ENCODE assay signal across 8 mouse cellular contexts in the genomic region with DNA sequence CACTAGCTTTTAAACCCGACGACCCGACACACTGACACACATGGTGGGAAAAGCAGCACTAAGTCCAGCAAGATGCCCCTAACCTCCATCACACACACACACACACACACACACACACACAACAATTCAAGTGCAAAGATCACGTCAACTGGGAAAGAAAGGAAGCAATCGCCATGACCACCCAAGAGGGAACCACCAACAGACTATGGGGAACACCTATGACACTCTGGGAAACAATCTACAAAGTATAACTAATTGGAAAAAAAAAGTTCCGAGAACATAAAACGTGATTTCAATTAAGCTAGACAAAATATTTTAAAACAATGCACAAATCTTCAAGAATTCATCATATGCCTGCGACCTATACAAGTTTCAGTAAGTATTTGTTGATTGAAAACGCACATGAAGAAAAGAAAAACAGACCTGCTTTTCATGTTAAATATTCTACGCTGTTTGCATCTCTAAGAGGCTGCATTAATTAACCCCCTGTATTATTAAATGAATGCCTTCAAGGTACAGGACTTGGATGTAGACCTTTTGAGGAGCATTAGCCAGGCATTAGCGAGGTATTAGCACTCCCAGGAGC. TPM values are rescaled to one million over a fixed set of nuclear protein-coding genes. Genes with fewer than 3 reads are reported as not detected.
DNase-seq lines count a peak whose midpoint lies in the region; ATAC-seq lines count a peak whose summit lies in the region.

No protein-coding gene starts in this region.

- 46% methylated on average over 11 of the region's 11 CpGs for WGBS in heart, embryonic 16.5 days
- 33% methylated on average over 11 of the region's 11 CpGs for WGBS in hindbrain, embryonic 15.5 days
- WGBS in midbrain, embryonic 16.5 days, result 36% methylated on average over 11 of the region's 11 CpGs

- peak overlapping the region; percentile 99 for H3K4me2 ChIP-seq in heart, embryonic 16.5 days (ENCODE audit: low read depth, low read length)
- H3K4me2 ChIP-seq in hindbrain, embryonic 15.5 days, result peak overlapping the region; percentile 92
- peak overlapping the region; percentile 93 for H3K4me2 ChIP-seq in midbrain, embryonic 16.5 days (ENCODE audit: low read length)

- H3K4me1 ChIP-seq in heart, embryonic 16.5 days (ENCODE audit: control insufficient read depth, insufficient read depth, low read length), result peaks cover 4% of the 10 kb centered on the region; the same call in 1 of the 2 replicates
- H3K4me1 ChIP-seq in hindbrain, embryonic 15.5 days (replicated peaks), result peaks cover 10% of the 10 kb centered on the region
- H3K4me1 ChIP-seq in midbrain, embryonic 16.5 days (ENCODE audit: control insufficient read depth, insufficient read depth, low read length), result peaks cover 7% of the 10 kb centered on the region

- H3K4me3 ChIP-seq in heart, embryonic 16.5 days (ENCODE audit: low read length), result peak overlapping the region; percentile 90
- H3K4me3 ChIP-seq in hindbrain, embryonic 15.5 days, result peak overlapping the region; percentile 82
- peak overlapping the region; percentile 81 for H3K4me3 ChIP-seq in midbrain, embryonic 16.5 days (ENCODE audit: low read depth, low read length)

- ATAC-seq in heart, embryonic 16.5 days (replicated peaks; ENCODE audit: extremely low read depth, insufficient read depth, low FRiP score), result no peak
- ATAC-seq in hindbrain, embryonic 15.5 days (ENCODE audit: low FRiP score, low read depth), result no peak
- no peak for ATAC-seq in midbrain, embryonic 16.5 days

- H3K27ac ChIP-seq in heart, embryonic 16.5 days (ENCODE audit: low read length), result no peak overlapping the region
- no peak overlapping the region for H3K27ac ChIP-seq in hindbrain, embryonic 15.5 days (replicated peaks)
- no peak overlapping the region for H3K27ac ChIP-seq in midbrain, embryonic 16.5 days (ENCODE audit: low read length)

- DNase-seq in heart, adult 11 months, result no peak
- peak; percentile 27 for DNase-seq in c-Kit-negative CD71-positive TER-119-positive erythroid progenitor cells, embryonic 14.5 days (ENCODE audit: low read depth, low spot score)
- DNase-seq in thymus, postnatal 0 days (ENCODE audit: low spot score), result no peak
- no peak for DNase-seq in adrenal gland, adult 2 months
- no peak for DNase-seq in ovary, adult 18-20 months (ENCODE audit: low spot score)

- H3K9me3 ChIP-seq in heart, embryonic 16.5 days (replicated peaks; ENCODE audit: control insufficient read depth, low read length), result no peaks in the 10 kb centered on the region
- H3K9me3 ChIP-seq in hindbrain, embryonic 15.5 days, result no peaks in the 10 kb centered on the region
- H3K9me3 ChIP-seq in midbrain, embryonic 16.5 days (replicated peaks; ENCODE audit: control insufficient read depth, low read length, poor library complexity, severe bottlenecking), result no peaks in the 10 kb centered on the region

- peaks cover 14% of the 10 kb centered on the region; the same call in 1 of the 2 replicates for H3K27me3 ChIP-seq in heart, embryonic 16.5 days (ENCODE audit: control insufficient read depth, insufficient read depth, low read length)
- H3K27me3 ChIP-seq in hindbrain, embryonic 15.5 days, result peaks cover 9% of the 10 kb centered on the region
- H3K27me3 ChIP-seq in midbrain, embryonic 16.5 days (ENCODE audit: control insufficient read depth, insufficient read depth, low read depth, low read length), result 0 out of 2 replicates have a peak, but pooled peaks cover 2% of the 10 kb centered on the region

- peaks cover 9% of the 10 kb centered on the region for H3K36me3 ChIP-seq in heart, embryonic 16.5 days (ENCODE audit: control insufficient read depth, insufficient read depth)
- peaks cover 9% of the 10 kb centered on the region for H3K36me3 ChIP-seq in hindbrain, embryonic 15.5 days
- H3K36me3 ChIP-seq in midbrain, embryonic 16.5 days (ENCODE audit: control insufficient read depth, insufficient read depth, low read length), result 0 out of 2 replicates have a peak, but pooled peaks cover 4% of the 10 kb centered on the region

- H3K9ac ChIP-seq in heart, embryonic 16.5 days (ENCODE audit: low read length), result peak overlapping the region; percentile 81
- H3K9ac ChIP-seq in hindbrain, embryonic 15.5 days, result peak overlapping the region; percentile 55; the same call in 1 of the 2 replicates
- peak overlapping the region; percentile 80 for H3K9ac ChIP-seq in midbrain, embryonic 16.5 days (ENCODE audit: low read depth, low read length)

RNA-seq across cellular contexts. Expression of a gene that starts 0.9 kb away (rescaled TPM):
- 1.1 and 1.3 TPM in 2 replicates for polyA plus RNA-seq in heart, embryonic 16.5 days (2015; fragmentation: Nextera tagmentation; extraction: Ambion mirVana)
- 1.8 and 2.0 TPM in 2 replicates for polyA plus RNA-seq in hindbrain, embryonic 15.5 days (2015; fragmentation: Nextera tagmentation; extraction: Ambion mirVana)
- 1.5 and 1.6 TPM in 2 replicates for polyA plus RNA-seq in midbrain, embryonic 16.5 days (2015; fragmentation: Nextera tagmentation; extraction: Ambion mirVana)
- polyA plus RNA-seq in thymus, postnatal 0 days (2015; fragmentation: Nextera tagmentation; extraction: Ambion mirVana), result 2.3 and 2.4 TPM in 2 replicates
- 1 to 10 TPM in 1 of 2 experiments, under 1 TPM in 1; 0.81 to 1.2 TPM for total RNA-seq in adrenal gland, adult 2 months (2021)
- polyA plus RNA-seq in adrenal gland, adult 2 months (2012; rRNA removed), result 0.08 and 0.09 TPM in 2 replicates

RNA-seq across cellular contexts. Expression of a gene that starts 1.3 kb away (rescaled TPM):
- 14.7 and 16.0 TPM in 2 replicates for polyA plus RNA-seq in heart, embryonic 16.5 days (2015; fragmentation: Nextera tagmentation; extraction: Ambion mirVana)
- 37.9 and 40.9 TPM in 2 replicates for polyA plus RNA-seq in hindbrain, embryonic 15.5 days (2015; fragmentation: Nextera tagmentation; extraction: Ambion mirVana)
- 44.5 and 49.6 TPM in 2 replicates for polyA plus RNA-seq in midbrain, embryonic 16.5 days (2015; fragmentation: Nextera tagmentation; extraction: Ambion mirVana)
- 15.4 and 16.5 TPM in 2 replicates for polyA plus RNA-seq in thymus, postnatal 0 days (2015; fragmentation: Nextera tagmentation; extraction: Ambion mirVana)
- total RNA-seq in adrenal gland, adult 2 months (2021), result 10 to 100 TPM; 36.3 to 36.7 TPM
- polyA plus RNA-seq in adrenal gland, adult 2 months (2012; rRNA removed), result 0.95 and 1.3 TPM in 2 replicates
